Mouse (Mus musculus) adrenal gland, adult 10 weeks (tissue): ENCODE results near the gene Wwtr1. TPM values are rescaled to one million over a fixed set of nuclear protein-coding genes. Genes with fewer than 3 reads are reported as not detected.

ENCODE experiments used
- polyA plus RNA-seq: library from polyadenylated mRNA; stranded (reverse); fragments of 350-450 nt; fragmentation: Illumina TruSeq; extraction: RNeasy Lipid Tissue Mini Kit (QIAGEN cat#74804); gene quantifications from one replicate; pipeline ENCODE4 v1.2.3, GENCODE M21; 2014; ENCODE audit warnings: low read depth, low replicate concordance

Wwtr1 gene
- polyA plus RNA-seq: 81.1 TPM

GRCm38 (mm10) chr3:57575660-57576055, at the start of gene Wwtr1:
TSS of gene Wwtr1 (minus strand) at chr3:57575910.

GRCm38 (mm10) chr3:57425089-57425730, 150.5 kb downstream of the Wwtr1 start, which contains the start of gene Tm4sf4:
TSS of gene Tm4sf4 (plus strand) at chr3:57425314.

Other genes with a start within 250 kb of the Wwtr1 start
- 1.0 TPM for gene Tm4sf4, start 150.6 kb downstream of the Wwtr1 start, polyA plus RNA-seq
- gene Commd2, start 75.8 kb upstream of the Wwtr1 start, polyA plus RNA-seq: 17.1 TPM
- gene Ankub1, start 116.9 kb upstream of the Wwtr1 start, polyA plus RNA-seq: not detected
- gene Rnf13, start 160.2 kb upstream of the Wwtr1 start, polyA plus RNA-seq: 479 TPM